Mouse (Mus musculus): ENCODE measurements around the gene Gprc5b.
A peak's percentile ranks its signal among the peaks of the same experiment; 100 is the strongest.

Gprc5b gene

GRCm38 (mm10) chr7:118995007-118995406 is at the start of gene Gprc5b:
Gene Gprc5b, minus strand, starts transcription at chr7:118995211.
- no peak for DNase-seq (ENCODE audit: low read depth)

- no peak for DNase-seq (ENCODE audit: low read depth)
These were observed 46.5 kb upstream of the Gprc5b start for GRCm38 (mm10) chr7:119041502-119041901.

- DNase-seq (ENCODE audit: low read depth): no peak
These were observed 42.6 kb upstream of the Gprc5b start for GRCm38 (mm10) chr7:119037581-119037980.

- DNase-seq (ENCODE audit: low read depth): no peak
These were observed 39.4 kb upstream of the Gprc5b start for GRCm38 (mm10) chr7:119034243-119034961.

GRCm38 (mm10) chr7:119023394-119023921 is 28.4 kb upstream of the Gprc5b start:
- peak; percentile 63 for DNase-seq (ENCODE audit: low read depth)

- peak; percentile 72 for DNase-seq (ENCODE audit: low read depth)
These were observed 27.5 kb upstream of the Gprc5b start for GRCm38 (mm10) chr7:119022238-119023156.

- DNase-seq (ENCODE audit: low read depth): peak; percentile 51
These were observed 24.5 kb upstream of the Gprc5b start for GRCm38 (mm10) chr7:119019537-119019936.

GRCm38 (mm10) chr7:119015736-119016135 is 20.7 kb upstream of the Gprc5b start:
- DNase-seq (ENCODE audit: low read depth): peak; percentile 19

GRCm38 (mm10) chr7:119010854-119011529 is 16.0 kb upstream of the Gprc5b start:
- DNase-seq (ENCODE audit: low read depth): peak; percentile 53

GRCm38 (mm10) chr7:119002501-119002900 is 7.5 kb upstream of the Gprc5b start:
- DNase-seq (ENCODE audit: low read depth): peak; percentile 8

- no peak for DNase-seq (ENCODE audit: low read depth)
These were observed 7.0 kb upstream of the Gprc5b start for GRCm38 (mm10) chr7:119001965-119002364.

GRCm38 (mm10) chr7:118999857-119000256 is 4.8 kb upstream of the Gprc5b start:
- no peak for DNase-seq (ENCODE audit: low read depth)

- DNase-seq (ENCODE audit: low read depth): peak; percentile 72
These were observed 1.3 kb upstream of the Gprc5b start for GRCm38 (mm10) chr7:118996137-118996837.

GRCm38 (mm10) chr7:118995671-118996070 is 660 bp upstream of the Gprc5b start:
- DNase-seq (ENCODE audit: low read depth): no peak

- no peak for DNase-seq (ENCODE audit: low read depth)
These were observed 674 bp downstream of the Gprc5b start for GRCm38 (mm10) chr7:118994231-118994842.

GRCm38 (mm10) chr7:118993597-118994230 is 1.3 kb downstream of the Gprc5b start:
- DNase-seq (ENCODE audit: low read depth): no peak

GRCm38 (mm10) chr7:118992623-118993405 is 2.2 kb downstream of the Gprc5b start:
- DNase-seq (ENCODE audit: low read depth): no peak

- DNase-seq (ENCODE audit: low read depth): no peak
These were observed 2.9 kb downstream of the Gprc5b start for GRCm38 (mm10) chr7:118992080-118992560.

- no peak for DNase-seq (ENCODE audit: low read depth)
These were observed 3.6 kb downstream of the Gprc5b start for GRCm38 (mm10) chr7:118991341-118991884.
